Mouse (Mus musculus): Measurements from ENCODE around the gene Pmm1. TPM values are rescaled to one million over a fixed set of nuclear protein-coding genes. Genes with fewer than 3 reads are reported as not detected.
A peak's percentile ranks its signal among the peaks of the same experiment; 100 is the strongest.

Gene Pmm1
- total and polyA plus RNA-seq, 3 experiments, result 51.8 to 140 (median 128) TPM

DNA sequence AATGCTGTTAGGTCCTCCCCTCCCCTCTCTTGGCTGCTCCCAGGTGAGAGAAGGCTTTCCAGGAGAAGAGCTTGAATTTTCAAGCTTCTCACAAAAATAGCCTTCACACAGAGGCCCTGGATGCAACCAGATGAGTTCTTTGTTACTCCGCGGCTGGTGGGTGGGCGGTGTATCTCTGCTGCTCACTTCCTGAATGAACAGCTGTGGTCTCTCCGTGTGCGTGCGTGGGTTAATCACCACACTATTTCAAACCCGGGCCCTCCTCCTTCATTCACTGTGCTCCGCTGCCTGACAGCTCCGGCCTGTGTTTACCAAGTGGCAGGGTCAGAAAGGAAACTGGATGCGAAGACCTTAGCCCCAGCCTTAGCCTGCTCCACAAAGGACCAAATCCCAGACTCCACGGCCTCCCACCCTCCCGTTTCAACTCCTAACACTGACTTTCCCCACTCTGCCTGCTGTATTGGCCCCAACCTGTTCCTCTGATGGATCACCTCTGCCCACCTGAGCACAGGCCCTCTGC is 27.7 kb downstream of the Pmm1 start:
- DNase-seq (ENCODE audit: extremely low read depth), result no peak
- Histone ChIP-seq H3K27me3 (replicated peaks) (no peaks in the 10 kb centered on the region), H3K27ac (ENCODE audit: insufficient read depth, low read depth) (peak overlapping the region; percentile 14; the same call in 1 of the 2 replicates), H3K36me3 (replicated peaks in 1 of 2; ENCODE audit: control insufficient read depth in 1 of 2, insufficient read depth in 1 of 2, low read length in 1 of 2) (no peaks in the 10 kb centered on the region), H3K9ac (ENCODE audit: insufficient read depth, low read depth) (no peak overlapping the region), H3K79me2 (replicated peaks; ENCODE audit: control insufficient read depth, extremely low read depth, insufficient read depth, poor library complexity, severe bottlenecking) (no peaks in the 10 kb centered on the region), H3K4me1 (ENCODE audit: control insufficient read depth in 1 of 2, insufficient read depth in 2 of 2) (peaks cover 15 to 52% of the 10 kb centered on the region in 2 experiments), H3K4me2 (ENCODE audit: insufficient read depth, low read depth, poor library complexity, severe bottlenecking) (no peak overlapping the region), H3K4me3 (replicated peaks in 1 of 3; ENCODE audit: low read depth in 2 of 3, low read length in 2 of 3, poor library complexity in 1 of 3) (peak overlapping the region in 1 of 3 experiments; percentile 6), H3K9me3 (replicated peaks; ENCODE audit: low read length) (no peaks in the 10 kb centered on the region)
- in situ Hi-C loops (cut with MboI; ENCODE audit: low pct_ligation_motif_present, low pct_unique_long_range_greater_than_20kb, low sequenced_read_pairs) (no loop called here), dilution Hi-C loops (cut with MboI; ENCODE audit: extremely low pct_ligation_motif_present, extremely low pct_unique_long_range_greater_than_20kb, low sequenced_read_pairs) (no loop called here)
- TF ChIP-seq TCF12 (IDR thresholded peaks at IDR 0.05; ENCODE audit: low read depth, low read length) (0 out of 2 replicates have a peak, but pooled peaks have one; percentile 8), SIN3A (IDR thresholded peaks at IDR 0.05; ENCODE audit: low read length) (no peak), ELF1 (IDR thresholded peaks at IDR 0.05; ENCODE audit: low read depth, low read length) (peak; percentile 28; the same call in 1 of the 2 replicates)

DNA sequence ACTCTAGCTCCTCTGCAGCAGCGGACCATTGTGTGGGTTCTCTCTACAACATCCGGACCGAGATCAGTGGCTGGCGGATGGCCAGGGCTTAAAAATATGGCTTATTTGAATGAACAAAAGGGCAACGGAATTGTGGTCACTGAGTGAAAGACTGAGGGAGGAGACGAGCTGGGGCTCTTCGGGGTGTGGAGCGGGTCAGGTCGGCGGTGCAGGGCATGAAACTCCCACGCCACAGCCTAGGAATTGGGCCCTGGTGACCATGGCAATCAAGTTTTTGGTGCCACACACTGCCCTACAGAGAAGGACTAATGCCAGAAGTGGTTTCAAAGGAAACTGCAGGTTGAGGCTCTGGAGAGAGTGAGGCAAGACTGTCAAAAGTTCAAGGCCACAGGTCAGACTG is 32.5 kb downstream of the Pmm1 start:
- peak overlapping the region; percentile 22 for H3K4me2 ChIP-seq (ENCODE audit: insufficient read depth, low read depth, poor library complexity, severe bottlenecking)
- dilution Hi-C loops (cut with MboI; ENCODE audit: extremely low pct_ligation_motif_present, extremely low pct_unique_long_range_greater_than_20kb, low sequenced_read_pairs), result no loop called here
- peak; percentile 55 for DNase-seq (ENCODE audit: extremely low read depth)
- H3K36me3 ChIP-seq (replicated peaks in 1 of 2; ENCODE audit: control insufficient read depth in 1 of 2, insufficient read depth in 1 of 2, low read length in 1 of 2), result peaks cover 3 to 12% of the 10 kb centered on the region in 2 experiments
- H3K4me3 ChIP-seq (replicated peaks in 1 of 3; ENCODE audit: low read depth in 2 of 3, low read length in 2 of 3, poor library complexity in 1 of 3), result peak overlapping the region in 1 of 3 experiments; percentile 5
- in situ Hi-C loops (cut with MboI; ENCODE audit: low pct_ligation_motif_present, low pct_unique_long_range_greater_than_20kb, low sequenced_read_pairs), result no loop called here
- H3K4me1 ChIP-seq (ENCODE audit: control insufficient read depth in 1 of 2, insufficient read depth in 2 of 2), result peaks cover 22 to 54% of the 10 kb centered on the region in 2 experiments
- H3K9me3 ChIP-seq (replicated peaks; ENCODE audit: low read length), result no peaks in the 10 kb centered on the region
- no peak overlapping the region; the same call in 1 of the 2 replicates for H3K9ac ChIP-seq (ENCODE audit: insufficient read depth, low read depth)
- TF ChIP-seq SMC3 (IDR thresholded peaks at IDR 0.05; ENCODE audit: low read depth, low read length) (no peak), IRF4 (IDR thresholded peaks at IDR 0.05; ENCODE audit: low read depth, low read length) (peak; percentile 59; the same call in 1 of the 2 replicates), POLR2A (IDR thresholded peaks at IDR 0.05; ENCODE audit: low read depth, low read length) (0 out of 2 replicates have a peak, but pooled peaks have one; percentile 9)
- H3K27me3 ChIP-seq (replicated peaks), result no peaks in the 10 kb centered on the region
- peak overlapping the region; percentile 71 for H3K27ac ChIP-seq (ENCODE audit: insufficient read depth, low read depth)
- peaks cover 23% of the 10 kb centered on the region for H3K79me2 ChIP-seq (replicated peaks; ENCODE audit: control insufficient read depth, extremely low read depth, insufficient read depth, poor library complexity, severe bottlenecking)

DNA sequence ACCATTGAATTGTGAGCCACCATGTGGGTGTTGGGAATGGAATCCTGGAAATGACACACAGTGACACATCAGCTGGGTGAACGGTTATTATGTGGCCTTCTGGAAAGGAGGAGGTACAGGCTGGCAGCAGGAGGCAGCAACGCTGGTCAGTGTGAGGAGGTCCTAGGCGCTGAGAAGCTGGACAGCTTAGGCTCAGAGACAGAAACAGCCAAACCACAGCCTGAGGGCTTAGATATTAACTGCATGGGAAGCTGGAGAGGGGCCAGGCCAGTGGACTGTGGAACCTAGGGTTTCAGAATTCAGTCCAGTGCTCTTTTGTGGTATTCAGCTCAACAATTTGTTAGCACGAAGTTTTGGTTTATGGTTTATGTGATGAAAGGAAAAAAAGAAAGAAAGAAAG is 33.0 kb downstream of the Pmm1 start:
- TF ChIP-seq MYC (IDR thresholded peaks at IDR 0.05; ENCODE audit: low read depth, low read length) (no peak), MAZ (IDR thresholded peaks at IDR 0.05; ENCODE audit: low read depth, low read length) (no peak), EP300 (IDR thresholded peaks at IDR 0.05; ENCODE audit: low read length) (0 out of 2 replicates have a peak, but pooled peaks have one; percentile 32), SIN3A (IDR thresholded peaks at IDR 0.05; ENCODE audit: low read length) (0 out of 2 replicates have a peak, but pooled peaks have one; percentile 38), SMC3 (IDR thresholded peaks at IDR 0.05; ENCODE audit: low read depth, low read length) (no peak), POLR2AphosphoS2 (IDR thresholded peaks at IDR 0.05; ENCODE audit: low read depth, low read length) (no peak), GABPA (IDR thresholded peaks at IDR 0.05; ENCODE audit: insufficient replicate concordance, low read depth, low read length) (no peak), ZNF384 (IDR thresholded peaks at IDR 0.05; ENCODE audit: low read depth, low read length) (no peak), NRF1 (IDR thresholded peaks at IDR 0.05; ENCODE audit: low read depth, low read length) (no peak), ZKSCAN1 (IDR thresholded peaks at IDR 0.05; ENCODE audit: borderline replicate concordance, low read depth, low read length) (no peak), POLR2A (IDR thresholded peaks at IDR 0.05; ENCODE audit: low read depth, low read length) (0 out of 2 replicates have a peak, but pooled peaks have one; percentile 6), USF1 (IDR thresholded peaks at IDR 0.05; ENCODE audit: low read depth, low read length) (no peak), CHD2 (IDR thresholded peaks at IDR 0.05; ENCODE audit: low read length) (no peak), ZC3H11A (IDR thresholded peaks at IDR 0.05; ENCODE audit: low read depth, low read length) (no peak)
- Histone ChIP-seq H3K4me2 (ENCODE audit: insufficient read depth, low read depth, poor library complexity, severe bottlenecking) (peak overlapping the region; percentile 37), H3K27ac (ENCODE audit: insufficient read depth, low read depth) (peak overlapping the region; percentile 91), H3K4me3 (replicated peaks in 1 of 3; ENCODE audit: low read depth in 2 of 3, low read length in 2 of 3, poor library complexity in 1 of 3) (no peak overlapping the region), H3K9me3 (replicated peaks; ENCODE audit: low read length) (no peaks in the 10 kb centered on the region), H3K27me3 (replicated peaks) (no peaks in the 10 kb centered on the region), H3K36me3 (replicated peaks in 1 of 2; ENCODE audit: control insufficient read depth in 1 of 2, insufficient read depth in 1 of 2, low read length in 1 of 2) (peaks cover 6 to 15% of the 10 kb centered on the region in 2 experiments), H3K79me2 (replicated peaks; ENCODE audit: control insufficient read depth, extremely low read depth, insufficient read depth, poor library complexity, severe bottlenecking) (peaks cover 23% of the 10 kb centered on the region), H3K9ac (ENCODE audit: insufficient read depth, low read depth) (no peak overlapping the region; the same call in 1 of the 2 replicates), H3K4me1 (ENCODE audit: control insufficient read depth in 1 of 2, insufficient read depth in 2 of 2) (peaks cover 18 to 52% of the 10 kb centered on the region in 2 experiments)
- DNase-seq (ENCODE audit: extremely low read depth), result no peak
- in situ Hi-C loops (cut with MboI; ENCODE audit: low pct_ligation_motif_present, low pct_unique_long_range_greater_than_20kb, low sequenced_read_pairs) (no loop called here), dilution Hi-C loops (cut with MboI; ENCODE audit: extremely low pct_ligation_motif_present, extremely low pct_unique_long_range_greater_than_20kb, low sequenced_read_pairs) (no loop called here)
